In genomic region chr12:99391942-99392880, GRCm38 (mm10) we compare ENCODE assay signal across 8 mouse cellular contexts.
DNase-seq lines count a peak whose midpoint lies in the region; ATAC-seq and TF ChIP-seq lines count a peak whose summit lies in the region.

No protein-coding gene starts in this region.

- peak; percentile 98 for DNase-seq in ES-E14 (ENCODE audit: low read depth, low spot score)
- DNase-seq in cerebellum, adult 11-12 months: peak; percentile 99
- DNase-seq in heart, postnatal 25 days (ENCODE audit: low spot score): peak; percentile 99
- peak; percentile 98 to 100 for DNase-seq in layer of hippocampus, adult 18-20 months (ENCODE audit: low spot score in 2 of 2)
- peak; percentile 100 for DNase-seq in lung, adult 2 months
- peak; percentile 98 to 99 for DNase-seq in thymus, adult 18-20 months

- peak overlapping the region; percentile 94 for H3K9ac ChIP-seq in ES-E14 (ENCODE audit: insufficient read depth, low read depth, low read length, poor library complexity, severe bottlenecking)
- peak overlapping the region; percentile 94 for H3K9ac ChIP-seq in forebrain, embryonic 15.5 days (replicated peaks)

- H3K36me3 ChIP-seq in ES-E14 (ENCODE audit: control insufficient read depth, insufficient read depth, low read length, poor library complexity, severe bottlenecking): peaks cover 8% of the 10 kb centered on the region; the same call in 1 of the 2 replicates
- H3K36me3 ChIP-seq in forebrain, embryonic 15.5 days: peaks cover 13% of the 10 kb centered on the region

- intact Hi-C loops in heart, postnatal 25 days (cut with DNase I): loop anchor here (2.0 to 10.0 kb wide), 7 partner anchors 55 to 443 kb away; partner anchors contain the start of gene Foxn3

- under 1% methylated on average over 83 of the region's 87 CpGs for WGBS in forebrain, embryonic 15.5 days
- WGBS in lung, adult 2 months: under 1% methylated on average over 87 of the region's 87 CpGs

- ATAC-seq in forebrain, embryonic 15.5 days (replicated peaks): peak; percentile 94
- ATAC-seq in neutrophil, adult 5-6 weeks (ENCODE audit: extremely low read depth, insufficient number of reproducible peaks, low FRiP score, poor library complexity, severe bottlenecking): peak; percentile 84

- in situ Hi-C loops in ES-E14 (cut with MboI; ENCODE audit: low sequenced_read_pairs in 2 of 2, unreplicated experiment in 2 of 2): no loop called here

- H3K4me1 ChIP-seq in ES-E14 (ENCODE audit: control insufficient read depth in 2 of 2, insufficient read depth in 2 of 2, low read length in 2 of 2, poor library complexity in 1 of 2): peaks cover 4 to 25% of the 10 kb centered on the region in 2 experiments; a peak in 3 of 4 replicates
- peaks cover 33% of the 10 kb centered on the region for H3K4me1 ChIP-seq in forebrain, embryonic 15.5 days
- peaks cover 3% of the 10 kb centered on the region; the same call in 1 of the 2 replicates for H3K4me1 ChIP-seq in lung, adult 2 months (ENCODE audit: control insufficient read depth, insufficient read depth, low read length)

- H3K27me3 ChIP-seq in forebrain, embryonic 15.5 days: no peaks in the 10 kb centered on the region

- peak overlapping the region; percentile 64 for H3K27ac ChIP-seq in ES-E14 (ENCODE audit: insufficient read depth, low read depth, low read length, poor library complexity, severe bottlenecking)
- peak overlapping the region; percentile 95 for H3K27ac ChIP-seq in forebrain, embryonic 15.5 days (replicated peaks)

- H3K4me2 ChIP-seq in forebrain, embryonic 15.5 days (replicated peaks): peak overlapping the region; percentile 85

- TF ChIP-seq CTCF in lung, adult 2 months (IDR thresholded peaks at IDR 0.05; ENCODE audit: insufficient read depth, low read length): no peak

- peak overlapping the region; percentile 94 to 98 for H3K4me3 ChIP-seq in ES-E14 (ENCODE audit: insufficient read depth in 1 of 2, low read depth in 1 of 2, low read length in 2 of 2, poor library complexity in 1 of 2, severe bottlenecking in 1 of 2)
- H3K4me3 ChIP-seq in forebrain, embryonic 15.5 days: peak overlapping the region; percentile 99
- H3K4me3 ChIP-seq in lung, adult 2 months (replicated peaks; ENCODE audit: extremely low read depth, low read depth, low read length): peak overlapping the region; percentile 81

- peak; percentile 27; the same call in 1 of the 2 replicates for TF ChIP-seq POLR2A in lung, adult 2 months (IDR thresholded peaks at IDR 0.05; ENCODE audit: borderline replicate concordance, extremely low read depth, low read depth, low read length)

- H3K9me3 ChIP-seq in ES-E14 (ENCODE audit: control insufficient read depth, insufficient read depth, low read depth, low read length): no peaks in the 10 kb centered on the region
- H3K9me3 ChIP-seq in forebrain, embryonic 15.5 days: no peaks in the 10 kb centered on the region

TF ChIP-seq in ES-E14, 5 proteins besides CTCF, POLR2A, EP300 and RAD21:
- TF ChIP-seq ZC3H11A (IDR thresholded peaks at IDR 0.05; ENCODE audit: borderline replicate concordance, low read depth, low read length) (no peak), CHD2 (IDR thresholded peaks at IDR 0.05; ENCODE audit: low read depth, low read length) (peak; percentile 71; the same call in 1 of the 2 replicates), MAFK (IDR thresholded peaks at IDR 0.05; ENCODE audit: insufficient read depth, low read depth, low read length) (no peak), ZNF384 (IDR thresholded peaks at IDR 0.05; ENCODE audit: low read depth, low read length) (no peak), HCFC1 (IDR thresholded peaks at IDR 0.05; ENCODE audit: borderline replicate concordance, insufficient read depth, low read length) (no peak)

Comparison
In these comparisons a context has a peak if more than half of its experiments do, and no peak if none do; other contexts are left out.
1. Peak in every context shown above with its lines: DNase-seq, ATAC-seq, H3K4me3 ChIP-seq and H3K27ac ChIP-seq.